Mouse (Mus musculus) stomach, embryonic 16.5 days (tissue): ENCODE data around the gene Fance. TPM values are rescaled to one million over a fixed set of nuclear protein-coding genes. Genes with fewer than 3 reads are reported as not detected.

Experiments
- ATAC-seq: fragments of 200-750 bp; cut with Nextera tagmentation; 2 replicates; pipeline ENCODE4 v1.8.0; 2017; ENCODE audit warnings: moderate number of reproducible peaks, moderate TSS enrichment; ENCODE audit not compliant: insufficient read depth, low FRiP score
- H3K27ac ChIP-seq: fragments of 300-500 bp; sonication (generic); 2 replicates; pipeline ENCODE4 v1.5.1; 2014; ENCODE audit warnings: low read length
- H3K27me3 ChIP-seq: fragments of 300-500 bp; sonication (generic); 2 replicates; pipeline ENCODE4 v1.6.1; 2014; ENCODE audit warnings: low read length, control low read depth, mixed read lengths; ENCODE audit not compliant: control insufficient read depth, insufficient read depth
- H3K36me3 ChIP-seq: fragments of 300-500 bp; sonication (generic); 2 replicates; pipeline ENCODE4 v1.6.1; 2014; ENCODE audit warnings: low read length; ENCODE audit not compliant: control insufficient read depth, insufficient read depth
- H3K4me1 ChIP-seq: fragments of 300-500 bp; sonication (generic); 2 replicates; pipeline ENCODE4 v1.6.1; 2014; ENCODE audit warnings: low read length, control low read depth, mixed read lengths; ENCODE audit not compliant: control insufficient read depth, insufficient read depth
- H3K4me2 ChIP-seq: fragments of 300-500 bp; sonication (generic); 2 replicates; pipeline ENCODE4 v1.6.1; 2014; ENCODE audit warnings: low read depth, low read length, mixed read lengths
- H3K4me3 ChIP-seq: fragments of 300-500 bp; sonication (generic); replicated peaks from 2 replicates; pipeline ENCODE4 v1.5.1; 2014; ENCODE audit warnings: mild to moderate bottlenecking, low read length
- H3K9ac ChIP-seq: fragments of 300-500 bp; sonication (generic); 2 replicates; pipeline ENCODE4 v1.6.1; 2014; ENCODE audit warnings: low read length
- H3K9me3 ChIP-seq: fragments of 300-500 bp; sonication (generic); replicated peaks from 2 replicates; pipeline ENCODE4 v1.6.1; 2016; ENCODE audit warnings: low read length, control low read depth; ENCODE audit not compliant: control insufficient read depth
- WGBS: fragments of 180-500 bp; shearing (Covaris S2); extraction: QIAGEN DNeasy Blood & Tissue Kit; methylation state at CpG from one replicate; pipeline ENCODE4 v1.1.7; 2014; 5-methylcytosine and 5-hydroxymethylcytosine counted together
- polyA plus RNA-seq: library from polyadenylated mRNA; unstranded; fragments of >200 nt; fragmentation: Nextera tagmentation; extraction: Ambion mirVana; gene quantifications from 2 replicates; pipeline ENCODE4 v1.2.1, GENCODE M21; 2015

The Fance gene
- polyA plus RNA-seq, 1 experiment from 2014 or later, result 20.4 TPM

DNA sequence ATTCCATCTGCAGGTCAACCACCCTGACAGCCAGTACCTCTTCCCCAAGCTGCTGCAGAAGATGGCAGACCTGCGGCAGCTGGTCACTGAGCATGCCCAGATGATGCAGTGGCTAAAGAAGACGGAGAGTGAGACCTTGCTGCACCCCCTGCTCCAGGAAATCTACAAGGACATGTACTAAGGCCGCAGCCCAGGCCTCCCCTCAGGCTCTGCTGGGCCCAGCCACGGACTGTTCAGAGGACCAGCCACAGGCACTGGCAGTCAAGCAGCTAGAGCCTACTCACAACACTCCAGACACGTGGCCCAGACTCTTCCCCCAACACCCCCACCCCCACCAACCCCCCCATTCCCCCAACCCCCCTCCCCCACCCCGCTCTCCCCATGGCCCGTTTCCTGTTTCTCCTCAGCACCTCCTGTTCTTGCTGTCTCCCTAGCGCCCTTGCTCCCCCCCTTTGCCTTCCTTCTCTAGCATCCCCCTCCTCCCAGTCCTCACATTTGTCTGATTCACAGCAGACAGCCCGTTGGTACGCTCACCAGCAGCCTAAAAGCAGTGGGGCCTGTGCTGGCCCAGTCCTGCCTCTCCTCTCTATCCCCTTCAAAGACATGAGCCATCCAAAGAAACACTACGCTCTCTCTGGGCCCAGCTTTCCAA is 13.5 kb upstream of the Fance start:
- no peak overlapping the region for H3K27ac ChIP-seq
- H3K36me3 ChIP-seq, result peaks cover 4% of the 10 kb centered on the region; the same call in 1 of the 2 replicates
- peaks cover 15% of the 10 kb centered on the region; the same call in 1 of the 2 replicates for H3K4me1 ChIP-seq
- 34% methylated on average over 11 of the region's 11 CpGs for WGBS
- no peak overlapping the region for H3K9ac ChIP-seq
- H3K27me3 ChIP-seq, result no peaks in the 10 kb centered on the region
- no peak overlapping the region for H3K4me2 ChIP-seq
- H3K9me3 ChIP-seq, result no peaks in the 10 kb centered on the region
- no peak overlapping the region for H3K4me3 ChIP-seq
- peak; percentile 52; the same call in 1 of the 2 replicates for ATAC-seq

DNA sequence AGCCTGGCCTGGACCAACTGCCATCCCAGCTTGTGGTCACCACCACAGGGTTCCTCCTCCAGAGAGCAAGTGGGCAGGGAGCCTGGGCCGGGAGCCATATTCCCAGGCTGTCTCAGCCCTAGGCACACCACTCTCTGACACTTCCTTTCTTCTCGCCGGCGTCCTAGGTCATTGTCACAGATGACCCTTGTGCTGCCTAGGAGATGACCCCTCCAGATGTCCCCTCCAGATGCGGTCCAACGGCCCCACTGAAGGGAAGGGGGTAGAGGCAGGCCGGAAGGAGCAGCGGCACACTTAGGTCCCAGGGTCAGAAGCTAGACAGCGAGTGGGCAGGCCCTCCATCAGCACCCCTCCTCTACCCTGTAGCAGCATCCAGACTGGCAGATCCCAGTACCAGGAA is 13.0 kb upstream of the Fance start:
- H3K27me3 ChIP-seq, result no peaks in the 10 kb centered on the region
- H3K27ac ChIP-seq, result no peak overlapping the region
- no peak overlapping the region for H3K9ac ChIP-seq
- no peak overlapping the region for H3K4me2 ChIP-seq
- 0 out of 2 replicates have a peak, but pooled peaks cover 10% of the 10 kb centered on the region for H3K4me1 ChIP-seq
- 63% methylated on average over 9 of the region's 9 CpGs for WGBS
- no peak for ATAC-seq
- H3K4me3 ChIP-seq, result no peak overlapping the region
- H3K9me3 ChIP-seq, result no peaks in the 10 kb centered on the region
- peaks cover 4% of the 10 kb centered on the region; the same call in 1 of the 2 replicates for H3K36me3 ChIP-seq

DNA sequence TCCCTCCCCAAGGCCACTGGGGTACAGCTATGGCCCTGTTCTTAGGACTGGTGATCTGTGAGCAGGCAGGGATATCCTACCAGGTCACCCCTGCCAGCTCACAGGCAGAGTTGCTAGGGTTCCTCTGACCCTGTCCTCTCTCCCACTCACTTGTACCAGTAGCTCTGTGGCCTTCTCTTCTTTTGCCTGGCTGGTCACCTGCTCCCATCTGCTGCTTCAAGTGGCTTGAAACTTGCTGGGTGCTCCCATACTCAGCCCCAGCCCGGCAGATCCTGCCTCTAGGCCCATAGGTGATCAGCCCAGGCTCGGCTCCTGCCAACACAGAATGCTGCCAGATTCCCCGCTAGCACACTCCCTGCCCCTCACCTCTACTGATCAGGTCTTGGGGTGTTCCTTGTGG is 12.5 kb upstream of the Fance start:
- Histone ChIP-seq H3K27me3 (no peaks in the 10 kb centered on the region), H3K4me2 (no peak overlapping the region), H3K9ac (no peak overlapping the region), H3K4me1 (0 out of 2 replicates have a peak, but pooled peaks cover 10% of the 10 kb centered on the region), H3K9me3 (no peaks in the 10 kb centered on the region), H3K27ac (no peak overlapping the region), H3K4me3 (no peak overlapping the region), H3K36me3 (peaks cover 4% of the 10 kb centered on the region; the same call in 1 of the 2 replicates)
- WGBS, result 50% methylated on average over 3 of the region's 3 CpGs
- ATAC-seq, result no peak

DNA sequence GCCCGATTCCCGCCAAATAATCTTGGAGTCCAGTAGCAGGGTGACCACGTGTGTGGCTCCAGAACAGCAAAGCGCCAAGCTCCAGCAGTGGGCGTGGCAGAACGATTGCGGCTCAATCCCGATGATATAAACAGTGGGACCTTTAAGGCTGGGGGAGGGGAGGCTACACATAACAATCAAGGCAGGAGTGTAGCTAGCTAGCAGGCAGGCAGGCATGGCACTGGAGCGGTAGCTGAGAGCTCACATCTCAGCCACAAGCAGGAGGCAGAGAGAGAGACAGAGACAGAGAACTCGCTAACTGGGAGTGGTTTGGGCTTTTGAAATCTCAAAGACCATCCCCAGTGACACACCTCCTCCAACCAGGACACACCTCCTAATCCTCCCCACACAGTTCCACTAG is 8.1 kb upstream of the Fance start:
- 37% methylated on average over 10 of the region's 10 CpGs for WGBS
- H3K9me3 ChIP-seq, result no peaks in the 10 kb centered on the region
- H3K36me3 ChIP-seq, result no peaks in the 10 kb centered on the region
- H3K4me1 ChIP-seq, result peaks cover 13% of the 10 kb centered on the region
- no peak for ATAC-seq
- H3K27me3 ChIP-seq, result no peaks in the 10 kb centered on the region
- no peak overlapping the region for H3K4me3 ChIP-seq
- H3K9ac ChIP-seq, result no peak overlapping the region
- no peak overlapping the region for H3K27ac ChIP-seq
- H3K4me2 ChIP-seq, result no peak overlapping the region

DNA sequence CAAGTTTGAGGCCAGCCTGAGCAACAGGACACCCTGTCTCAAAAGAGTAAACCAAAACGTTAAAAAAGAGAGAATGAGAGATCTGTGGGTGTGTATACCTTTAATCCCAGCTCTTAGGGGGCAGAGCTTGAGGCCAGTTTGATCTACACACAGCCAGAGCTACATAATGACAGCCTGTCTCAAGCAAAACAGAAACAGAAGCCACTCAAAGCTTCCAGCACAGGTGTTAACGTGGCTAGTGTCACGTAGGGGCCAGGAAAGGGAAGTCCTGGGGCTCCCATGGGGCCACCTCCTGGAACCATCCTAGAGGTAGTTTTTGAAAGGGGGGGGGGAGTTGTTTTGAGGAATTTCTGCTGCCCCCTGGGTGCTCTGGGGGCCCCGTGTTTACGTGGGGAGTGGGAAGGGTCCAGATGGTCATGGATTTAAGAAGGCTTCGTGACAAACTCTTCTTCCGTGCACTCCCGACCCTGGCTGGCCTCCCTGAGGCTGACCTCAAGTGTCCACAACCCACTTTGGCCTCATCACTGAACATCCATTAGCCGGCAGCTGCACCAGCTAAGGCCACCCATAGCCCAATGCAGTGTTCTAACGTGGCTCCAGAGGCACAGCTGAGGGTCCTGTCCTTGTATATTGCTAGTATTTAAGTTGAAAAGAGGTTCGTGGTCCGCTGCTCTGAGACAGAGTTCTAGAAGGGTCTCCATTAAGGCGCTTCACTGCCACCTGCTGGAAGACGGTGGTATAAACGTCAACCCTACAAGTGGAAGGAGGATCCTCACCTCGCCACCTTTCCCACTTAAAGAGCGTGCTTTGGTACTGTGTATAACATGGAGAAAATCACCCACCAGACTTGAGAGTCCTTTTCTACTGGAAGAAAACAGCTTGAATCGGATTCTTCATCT is 4.8 kb upstream of the Fance start:
- Histone ChIP-seq H3K4me1 (peaks cover 11% of the 10 kb centered on the region), H3K4me3 (no peak overlapping the region), H3K9me3 (no peaks in the 10 kb centered on the region), H3K27ac (no peak overlapping the region), H3K9ac (peak overlapping the region; percentile 50), H3K4me2 (peak overlapping the region; percentile 38; the same call in 1 of the 2 replicates), H3K36me3 (no peaks in the 10 kb centered on the region), H3K27me3 (no peaks in the 10 kb centered on the region)
- 11% methylated on average over 18 of the region's 18 CpGs for WGBS
- peak; percentile 8; the same call in 1 of the 2 replicates for ATAC-seq

DNA sequence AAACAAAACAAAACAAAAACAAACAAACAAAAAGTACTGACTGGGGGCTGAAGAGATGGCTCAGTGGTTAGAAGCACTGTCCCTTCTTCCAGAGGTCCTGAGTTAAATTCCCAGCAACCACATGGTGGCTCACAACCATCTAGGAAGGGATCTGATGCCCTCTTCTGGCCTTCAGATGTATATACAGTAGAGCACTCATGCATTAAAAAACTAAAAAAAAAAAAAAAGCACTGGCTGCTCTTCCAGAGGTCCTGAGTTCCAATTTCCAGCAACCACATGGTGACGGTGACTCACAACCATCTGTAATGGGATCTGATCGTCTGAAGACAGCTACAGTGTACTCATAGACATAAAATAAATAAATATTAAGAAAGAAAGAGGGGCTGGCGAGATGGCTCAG is 2.5 kb upstream of the Fance start:
- Histone ChIP-seq H3K9ac (no peak overlapping the region), H3K4me2 (no peak overlapping the region), H3K4me3 (no peak overlapping the region), H3K36me3 (no peaks in the 10 kb centered on the region), H3K9me3 (no peaks in the 10 kb centered on the region), H3K27me3 (no peaks in the 10 kb centered on the region), H3K27ac (no peak overlapping the region), H3K4me1 (peaks cover 24% of the 10 kb centered on the region)
- 75% methylated on average over 3 of the region's 3 CpGs for WGBS
- no peak for ATAC-seq

DNA sequence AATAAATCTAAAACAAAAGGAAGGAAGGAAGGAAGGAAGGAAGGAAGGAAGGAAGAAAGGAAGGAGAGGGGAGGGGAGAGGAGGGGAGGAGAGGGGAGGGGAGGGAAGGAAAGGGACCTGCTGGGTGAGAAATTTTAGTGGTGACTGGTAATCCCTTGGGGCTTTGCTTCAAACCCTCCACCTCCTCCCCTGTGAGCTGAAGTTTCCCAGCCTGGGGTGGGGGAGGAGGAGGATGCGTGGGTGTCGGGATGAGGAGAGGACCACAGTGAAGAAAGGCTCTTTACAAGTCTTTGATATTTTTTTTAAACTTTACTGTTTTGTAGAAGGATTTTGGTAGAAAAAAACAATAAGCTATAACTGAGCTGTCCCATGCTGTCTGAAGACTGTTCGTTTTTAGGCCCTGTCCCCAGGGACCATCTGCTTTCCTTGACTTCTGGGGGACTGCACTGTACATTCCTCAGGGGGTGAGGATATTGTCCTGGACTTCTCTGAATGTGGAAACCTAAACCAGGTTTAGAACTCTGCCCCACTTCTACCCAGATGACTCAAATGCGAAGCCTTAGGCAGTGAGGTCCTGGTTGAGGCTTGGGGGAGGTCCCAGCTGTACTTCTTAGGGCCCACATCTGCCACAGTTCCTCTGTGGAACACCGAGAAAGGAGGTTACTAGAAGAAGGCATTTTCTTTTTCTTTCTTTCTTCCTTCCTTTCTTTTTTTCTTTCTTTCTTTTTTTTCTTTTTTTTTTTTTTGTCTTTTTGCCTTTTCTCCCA is 1.8 kb upstream of the Fance start:
- Histone ChIP-seq H3K27ac (no peak overlapping the region), H3K4me1 (peaks cover 24% of the 10 kb centered on the region), H3K4me2 (no peak overlapping the region), H3K36me3 (peaks cover 2% of the 10 kb centered on the region; the same call in 1 of the 2 replicates), H3K4me3 (no peak overlapping the region), H3K9ac (no peak overlapping the region), H3K27me3 (no peaks in the 10 kb centered on the region), H3K9me3 (no peaks in the 10 kb centered on the region)
- no peak for ATAC-seq
- WGBS, result 70% methylated on average over 5 of the region's 5 CpGs

DNA sequence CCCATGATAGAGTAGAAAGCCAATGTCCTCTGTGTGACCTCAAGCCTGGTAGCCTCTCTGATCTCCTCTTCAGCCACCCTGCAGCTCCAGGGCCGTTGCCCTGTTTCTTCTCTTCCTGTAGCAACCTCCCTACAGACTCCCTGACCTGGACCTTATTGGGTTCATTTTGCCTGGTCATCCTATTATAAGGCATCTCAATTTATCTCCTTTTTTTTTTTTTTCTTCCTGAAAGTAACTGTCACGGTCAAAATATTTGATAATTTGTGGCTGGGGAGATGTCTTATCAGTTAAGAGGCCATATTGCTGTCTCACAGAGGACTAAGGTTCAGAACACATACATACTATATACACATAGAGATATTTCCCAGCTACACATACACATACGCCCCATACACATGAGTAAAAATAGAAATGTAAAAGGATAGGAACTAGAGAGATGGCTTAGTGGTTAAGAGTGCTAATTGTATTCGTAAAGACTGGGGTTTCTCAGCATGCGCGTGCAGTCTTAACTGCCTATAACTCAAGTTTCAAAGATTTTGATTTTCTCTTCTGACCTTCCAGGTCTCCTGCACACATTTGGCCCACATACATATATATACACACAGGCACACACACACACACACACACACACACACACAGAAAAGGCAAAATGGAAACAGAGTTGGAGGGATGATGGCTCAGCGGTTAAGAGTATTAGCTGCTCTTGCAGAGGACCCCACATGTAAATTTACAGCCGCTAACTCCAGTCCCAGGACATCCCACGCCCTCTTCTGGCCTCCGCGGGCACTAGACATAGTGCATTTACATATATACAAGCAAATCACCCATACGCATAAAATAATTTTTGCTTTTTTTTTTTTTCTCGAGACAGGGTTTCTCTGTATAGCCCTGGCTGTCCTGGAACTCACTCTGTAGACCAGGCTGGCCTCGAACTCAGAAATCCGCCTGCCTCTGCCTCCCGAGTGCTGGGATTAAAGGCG is 797 bp upstream of the Fance start:
- 21% methylated on average over 17 of the region's 17 CpGs for WGBS

More for the DNA sequence above, 797 bp upstream of the Fance start:
- H3K9me3 ChIP-seq, result no peaks in the 10 kb centered on the region
- ATAC-seq, result no peak
- H3K9ac ChIP-seq, result peak overlapping the region; percentile 43
- peak overlapping the region; percentile 88 for H3K4me3 ChIP-seq
- peaks cover 7% of the 10 kb centered on the region for H3K36me3 ChIP-seq
- H3K4me2 ChIP-seq, result peak overlapping the region; percentile 54
- no peaks in the 10 kb centered on the region for H3K27me3 ChIP-seq
- peaks cover 24% of the 10 kb centered on the region for H3K4me1 ChIP-seq
- H3K27ac ChIP-seq, result peak overlapping the region; percentile 73
